Mouse (Mus musculus): Measurements from ENCODE around the gene Wars2.

GRCm38 (mm10) chr3:99193576-99193975, 52.7 kb downstream of the Wars2 start:
- TF ChIP-seq CTCF (IDR thresholded peaks at IDR 0.05), result no peak
- no peak for TF ChIP-seq EP300 (IDR thresholded peaks at IDR 0.05)

Measured in lung, postnatal 0 days (tissue).